Comparison of ENCODE assay signal across 12 mouse cellular contexts in the genomic region with DNA sequence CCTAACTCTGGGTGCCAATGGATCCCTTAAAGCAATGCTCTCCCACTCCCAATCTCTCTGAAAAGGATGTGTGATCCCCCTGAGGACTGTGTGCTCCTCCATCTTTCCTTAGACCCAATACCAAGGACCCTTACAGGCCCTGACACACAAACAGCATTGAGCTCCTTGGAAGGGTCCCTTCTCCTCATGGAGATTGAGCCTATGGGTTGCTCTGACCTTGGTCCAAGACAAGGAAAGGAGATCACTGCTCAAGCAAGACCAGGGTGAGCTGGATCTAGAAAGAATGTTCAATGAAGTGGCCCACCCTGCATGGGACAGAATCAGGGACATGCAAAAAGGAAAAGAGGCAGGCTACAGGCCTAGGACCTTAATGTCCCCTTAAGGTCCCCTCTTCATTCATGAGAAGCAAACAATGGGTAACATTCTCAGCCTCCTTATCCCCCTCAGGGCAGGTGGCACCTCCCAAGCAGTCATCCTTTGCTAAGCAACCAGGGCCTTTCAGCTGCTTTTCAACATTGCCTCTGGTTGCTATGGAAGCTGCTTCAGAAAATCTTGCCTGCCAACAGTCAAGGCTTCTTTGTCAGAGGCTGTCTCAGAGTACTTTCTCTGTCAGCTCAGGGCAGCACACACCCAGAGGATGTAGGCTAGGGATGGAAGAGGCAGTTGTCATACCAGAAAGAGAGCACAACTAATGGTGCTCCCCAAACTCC.
A peak's percentile ranks its signal among the peaks of the same experiment; 100 is the strongest.
DNase-seq lines count a peak whose midpoint lies in the region; ATAC-seq lines count a peak whose summit lies in the region.
"Had no signal": no experiment of that assay in that cellular context is flagged by ENCODE, and none has a peak within 500 bp of the region (broad histone marks: within the 10 kb centered on the region; RNA-seq: fewer than 3 reads in every experiment).

No protein-coding gene starts in this region.

- peak; percentile 75; the same call in 1 of the 2 replicates for ATAC-seq in forebrain, embryonic 14.5 days
- peak; percentile 90 for ATAC-seq in midbrain, embryonic 15.5 days (replicated peaks)

- H3K36me3 ChIP-seq in forebrain, embryonic 14.5 days (ENCODE audit: control insufficient read depth, insufficient read depth, low read length) = no peaks in the 10 kb centered on the region
- H3K36me3 ChIP-seq in midbrain, embryonic 15.5 days (replicated peaks) = no peaks in the 10 kb centered on the region
- H3K36me3 ChIP-seq: embryonic facial prominence, embryonic 13.5 days; lung, embryonic 15.5 days had no signal

- H3K9me3 ChIP-seq in forebrain, embryonic 14.5 days (replicated peaks; ENCODE audit: control insufficient read depth, low read length) = no peaks in the 10 kb centered on the region
- H3K9me3 ChIP-seq in midbrain, embryonic 15.5 days = no peaks in the 10 kb centered on the region
- H3K9me3 ChIP-seq: embryonic facial prominence, embryonic 13.5 days; lung, embryonic 15.5 days had no signal

- peak; percentile 84 for DNase-seq in brain, adult 2 months (ENCODE audit: low read depth, low spot score)
- DNase-seq in forebrain, embryonic 14.5 days (ENCODE audit: low spot score) = peak; percentile 70
- DNase-seq in layer of hippocampus, adult 9-11 months = peak; percentile 51
- DNase-seq in ovary, postnatal 10 days (ENCODE audit: low spot score) = no peak
- no peak for DNase-seq in thymus, postnatal 14 days
- no peak for DNase-seq in kidney, postnatal 14 days
- DNase-seq in heart, postnatal 14 days = no peak
- DNase-seq: adrenal gland, postnatal 14 days; thymus, postnatal 36 days had no signal

- no peaks in the 10 kb centered on the region for H3K27me3 ChIP-seq in forebrain, embryonic 14.5 days (replicated peaks; ENCODE audit: control insufficient read depth, insufficient read depth, low read length)
- no peaks in the 10 kb centered on the region for H3K27me3 ChIP-seq in midbrain, embryonic 15.5 days (replicated peaks)
- H3K27me3 ChIP-seq: embryonic facial prominence, embryonic 13.5 days; lung, embryonic 15.5 days had no signal

- peak overlapping the region; percentile 14; the same call in 1 of the 2 replicates for H3K27ac ChIP-seq in forebrain, embryonic 14.5 days (ENCODE audit: low read depth, low read length)
- peak overlapping the region; percentile 57; the same call in 1 of the 2 replicates for H3K27ac ChIP-seq in midbrain, embryonic 15.5 days
- H3K27ac ChIP-seq: lung, embryonic 15.5 days had no signal

- H3K9ac ChIP-seq in forebrain, embryonic 14.5 days (ENCODE audit: low read length) = no peak overlapping the region
- no peak overlapping the region for H3K9ac ChIP-seq in midbrain, embryonic 15.5 days
- H3K9ac ChIP-seq: embryonic facial prominence, embryonic 13.5 days; lung, embryonic 15.5 days had no signal

- no peak overlapping the region for H3K4me3 ChIP-seq in forebrain, embryonic 14.5 days (ENCODE audit: low read depth, low read length)
- no peak overlapping the region for H3K4me3 ChIP-seq in midbrain, embryonic 15.5 days
- H3K4me3 ChIP-seq: embryonic facial prominence, embryonic 13.5 days; lung, embryonic 15.5 days had no signal

- intact Hi-C loops in heart, postnatal 14 days (cut with DNase I) = no loop called here

- H3K4me1 ChIP-seq in forebrain, embryonic 14.5 days (ENCODE audit: control insufficient read depth, insufficient read depth, low read length) = peaks cover 9% of the 10 kb centered on the region; the same call in 1 of the 2 replicates
- H3K4me1 ChIP-seq in midbrain, embryonic 15.5 days = peaks cover 9% of the 10 kb centered on the region

- no peak overlapping the region for H3K4me2 ChIP-seq in forebrain, embryonic 14.5 days (ENCODE audit: low read length)
- no peak overlapping the region for H3K4me2 ChIP-seq in midbrain, embryonic 15.5 days
- H3K4me2 ChIP-seq: embryonic facial prominence, embryonic 13.5 days; lung, embryonic 15.5 days had no signal

Comparison
In these comparisons a context has a peak if more than half of its experiments do, and no peak if none do; other contexts are left out.
1. DNase-seq: peak in brain, adult 2 months (single experiment), forebrain, embryonic 14.5 days (single experiment) and layer of hippocampus, adult 9-11 months (single experiment); none in ovary, postnatal 10 days (single experiment), thymus, postnatal 14 days (single experiment), kidney, postnatal 14 days (single experiment) and heart, postnatal 14 days (0 of 2).